Mouse (Mus musculus) neural tube, embryonic 15.5 days (tissue): ENCODE data around the gene Apold1. TPM values are rescaled to one million over a fixed set of nuclear protein-coding genes. Genes with fewer than 3 reads are reported as not detected.

Experiments used
- ATAC-seq: fragments of 200-750 bp; cut with Nextera tagmentation; 2 replicates; pipeline ENCODE4 v1.8.0; 2017; ENCODE audit warnings: mild to moderate bottlenecking, moderate TSS enrichment, moderate library complexity; ENCODE audit not compliant: low FRiP score
- H3K27ac ChIP-seq: fragments of 300-500 bp; sonication (generic); replicated peaks from 2 replicates; pipeline ENCODE4 v1.5.1; 2015; ENCODE audit warnings: mild to moderate bottlenecking, inconsistent platforms
- H3K27me3 ChIP-seq: fragments of 300-500 bp; sonication (generic); replicated peaks from 2 replicates; pipeline ENCODE4 v1.6.1; 2015; ENCODE audit warnings: inconsistent platforms
- H3K36me3 ChIP-seq: fragments of 300-500 bp; sonication (generic); 2 replicates; pipeline ENCODE4 v1.6.1; 2015; ENCODE audit warnings: inconsistent platforms
- H3K4me1 ChIP-seq: fragments of 300-500 bp; sonication (generic); 2 replicates; pipeline ENCODE4 v1.6.1; 2015; ENCODE audit warnings: inconsistent platforms
- H3K4me2 ChIP-seq: fragments of 300-500 bp; sonication (generic); 2 replicates; pipeline ENCODE4 v1.6.1; 2015; ENCODE audit warnings: inconsistent platforms, mild to moderate bottlenecking, moderate library complexity
- H3K4me3 ChIP-seq: fragments of 300-500 bp; sonication (generic); replicated peaks from 2 replicates; pipeline ENCODE4 v1.5.1; 2015; ENCODE audit warnings: mild to moderate bottlenecking, inconsistent platforms
- H3K9ac ChIP-seq: fragments of 300-500 bp; sonication (generic); replicated peaks from 2 replicates; pipeline ENCODE4 v1.6.1; 2015; ENCODE audit warnings: mild to moderate bottlenecking, inconsistent platforms
- H3K9me3 ChIP-seq: fragments of 300-500 bp; sonication (generic); replicated peaks from 2 replicates; pipeline ENCODE4 v1.6.1; 2016; ENCODE audit warnings: inconsistent platforms
- WGBS: fragments of 180-500 bp; shearing (Covaris S2); methylation state at CpG from one replicate; pipeline ENCODE4 v1.1.7; 2015; ENCODE audit warnings: mixed read lengths; 5-methylcytosine and 5-hydroxymethylcytosine counted together
- polyA plus RNA-seq: library from polyadenylated mRNA; unstranded; fragments of >200 nt; fragmentation: Nextera tagmentation; extraction: Ambion mirVana; gene quantifications from 2 replicates; pipeline ENCODE4 v1.2.1, GENCODE M21; 2015

Gene Apold1
- polyA plus RNA-seq, result 4.0 and 4.1 TPM in 2 replicates

DNA sequence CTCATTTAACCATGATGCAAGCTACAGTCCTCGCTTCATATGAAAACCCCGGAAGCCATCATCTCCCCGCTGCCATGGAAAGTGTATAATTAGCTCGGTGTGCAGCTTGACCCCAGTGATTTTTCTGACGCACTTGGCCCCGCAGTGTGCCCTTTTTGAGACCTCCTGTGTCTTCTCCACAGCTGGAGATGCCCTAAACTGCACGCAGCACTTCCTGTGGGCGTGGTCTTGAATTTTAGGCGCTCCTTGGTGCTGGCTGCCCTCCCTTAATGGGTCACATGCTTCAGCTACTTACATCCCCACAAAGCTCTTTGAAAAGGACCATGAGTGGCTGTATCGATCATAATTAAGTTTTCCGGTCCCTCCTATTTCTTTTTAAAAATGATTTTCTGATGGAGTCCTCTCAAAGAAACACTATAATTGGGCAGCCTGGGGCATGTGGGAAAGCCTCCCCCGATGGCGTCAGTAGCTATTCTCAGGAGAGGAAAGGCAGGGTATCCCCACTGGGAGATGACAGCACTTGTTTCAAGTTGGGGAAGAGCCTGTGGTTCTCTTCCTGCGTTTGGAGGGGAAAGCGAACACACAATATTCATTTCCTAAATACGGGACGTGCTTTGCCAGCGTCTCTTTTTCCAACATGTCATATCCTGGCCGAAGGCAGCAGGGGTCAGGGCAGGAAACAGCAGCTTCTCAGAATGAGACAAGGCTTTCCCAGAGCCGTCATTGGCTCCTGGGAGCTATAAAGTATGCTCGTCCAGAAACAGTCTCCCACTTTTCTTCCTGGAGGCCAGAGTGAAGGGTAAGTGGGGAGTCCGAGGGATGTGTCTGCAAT, at the start of gene Apold1:
Gene Apold1 (plus strand): TSS at position 488 of the 832 bp plus-strand sequence.
- Histone ChIP-seq H3K27ac (no peak within 1 kb of the TSS), H3K4me3 (peak within 1 kb of the TSS; percentile 15; the same call in 1 of the 2 replicates), H3K4me2 (peak within 1 kb of the TSS; percentile 91)

DNA sequence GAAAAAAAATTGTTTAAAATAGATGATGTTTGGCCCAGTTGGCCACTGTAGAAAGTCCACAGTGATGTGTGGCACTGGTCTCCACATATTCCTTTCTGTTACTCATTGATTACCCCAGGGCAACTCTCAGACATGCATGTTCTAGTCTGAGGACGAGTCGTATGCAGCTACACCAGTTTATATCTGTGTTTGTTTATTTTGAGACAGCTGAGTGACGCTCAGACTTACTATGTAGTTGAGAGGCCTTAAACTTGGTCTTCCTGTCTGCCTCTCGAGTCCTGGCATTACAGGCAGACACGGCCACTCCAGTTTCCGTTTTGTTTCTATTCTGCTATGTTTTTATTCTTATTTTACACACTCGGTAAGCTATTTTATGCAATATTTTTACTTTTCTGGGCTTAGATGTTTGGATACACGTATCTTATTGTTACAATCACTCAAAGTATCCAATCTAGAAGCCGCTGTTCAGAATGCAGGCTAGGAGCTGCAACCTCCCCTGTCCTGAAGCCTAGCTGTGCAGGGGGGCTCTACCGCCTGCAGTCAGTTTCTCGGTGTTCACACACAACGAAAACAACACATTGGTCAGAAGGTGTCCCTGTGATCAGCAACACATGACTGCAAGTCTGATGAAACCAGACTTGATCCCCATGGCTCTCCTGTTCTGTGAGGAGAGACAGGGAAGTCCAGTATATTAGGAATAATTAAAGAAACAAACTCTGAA, 48.9 kb upstream of the Apold1 start:
- Histone ChIP-seq H3K4me2 (peak overlapping the region; percentile 6; the same call in 1 of the 2 replicates), H3K27ac (no peak overlapping the region), H3K4me1 (peaks cover 8% of the 10 kb centered on the region), H3K36me3 (no peaks in the 10 kb centered on the region), H3K4me3 (no peak overlapping the region), H3K9ac (no peak overlapping the region), H3K9me3 (no peaks in the 10 kb centered on the region), H3K27me3 (no peaks in the 10 kb centered on the region)
- 79% methylated on average over 12 of the region's 12 CpGs for WGBS
- no peak for ATAC-seq

More for the DNA sequence above, at the start of gene Apold1:
- Histone ChIP-seq H3K4me1 (peaks cover 20% of the 10 kb centered on the region), H3K27me3 (no peaks in the 10 kb centered on the region), H3K9me3 (no peaks in the 10 kb centered on the region), H3K9ac (no peak within 1 kb of the TSS), H3K36me3 (no peaks in the 10 kb centered on the region)
- WGBS, result 39% methylated on average over 22 of the region's 22 CpGs
- no peak for ATAC-seq

DNA sequence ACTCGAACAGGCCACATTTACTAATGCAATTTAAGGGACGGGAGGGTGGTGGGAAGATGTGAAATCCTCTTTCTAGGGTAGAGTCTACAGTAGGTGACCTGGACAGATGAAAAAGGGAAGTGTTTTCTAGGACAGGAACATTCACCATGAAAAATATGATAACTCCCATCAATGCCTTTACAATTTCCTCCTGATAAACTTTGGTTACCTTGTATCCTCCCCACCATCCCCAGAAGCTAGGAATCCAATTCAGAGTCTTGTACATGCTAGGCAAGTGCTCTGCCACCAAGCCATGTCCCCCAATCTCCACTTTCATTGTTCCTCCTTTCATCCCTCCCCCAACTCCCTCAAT, 48.3 kb upstream of the Apold1 start:
- Histone ChIP-seq H3K9me3 (no peaks in the 10 kb centered on the region), H3K27ac (no peak overlapping the region), H3K36me3 (no peaks in the 10 kb centered on the region), H3K4me3 (no peak overlapping the region), H3K4me2 (no peak overlapping the region), H3K4me1 (peaks cover 5% of the 10 kb centered on the region; the same call in 1 of the 2 replicates), H3K27me3 (no peaks in the 10 kb centered on the region), H3K9ac (no peak overlapping the region)
- WGBS, result 86% methylated on average over 2 of the region's 2 CpGs
- ATAC-seq, result no peak

DNA sequence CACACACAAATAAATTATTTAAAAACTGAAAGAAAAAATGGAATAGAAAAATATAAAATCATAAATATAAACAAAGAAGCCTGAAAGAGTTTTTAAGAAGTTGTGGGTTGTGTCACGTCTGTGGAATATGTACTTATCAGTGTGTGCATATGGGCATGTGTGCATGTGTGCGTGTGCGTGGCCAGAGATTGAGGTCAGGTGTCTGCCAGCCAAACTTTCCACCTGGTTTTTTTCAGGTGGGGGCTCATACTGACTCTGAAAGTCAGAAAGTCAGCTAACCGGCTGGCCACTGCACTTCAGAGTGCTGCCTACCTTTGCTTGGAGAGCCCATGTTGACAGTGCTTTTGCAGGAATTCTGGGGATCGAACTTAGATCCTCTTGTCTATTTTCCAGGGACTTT, 47.2 kb upstream of the Apold1 start:
- WGBS, result 95% methylated on average over 5 of the region's 5 CpGs
- ATAC-seq, result no peak
- no peaks in the 10 kb centered on the region for H3K9me3 ChIP-seq
- H3K4me2 ChIP-seq, result no peak overlapping the region
- H3K36me3 ChIP-seq, result no peaks in the 10 kb centered on the region
- H3K27me3 ChIP-seq, result no peaks in the 10 kb centered on the region
- H3K4me3 ChIP-seq, result no peak overlapping the region
- peaks cover under 1% of the 10 kb centered on the region; the same call in 1 of the 2 replicates for H3K4me1 ChIP-seq
- no peak overlapping the region for H3K9ac ChIP-seq
- no peak overlapping the region for H3K27ac ChIP-seq

DNA sequence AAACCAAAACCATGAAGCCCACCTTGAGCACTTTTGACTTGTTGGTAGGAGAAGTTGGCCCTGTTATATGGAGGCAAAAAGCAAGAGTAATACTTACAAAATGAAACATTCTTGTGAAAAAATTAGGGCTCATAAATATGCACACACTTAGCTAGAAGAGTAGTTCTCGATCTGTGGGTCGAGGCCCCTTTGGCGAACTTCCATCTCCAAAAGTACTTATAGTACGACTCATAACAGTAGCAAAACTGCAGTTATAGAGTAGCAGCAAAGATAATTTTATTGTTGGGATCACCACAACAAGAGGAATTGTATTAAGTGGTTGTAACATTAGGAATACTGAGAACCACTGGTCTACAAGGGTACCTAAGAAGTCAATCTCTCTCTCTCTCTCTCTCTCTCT, 41.7 kb upstream of the Apold1 start:
- Histone ChIP-seq H3K27ac (no peak overlapping the region), H3K36me3 (no peaks in the 10 kb centered on the region), H3K27me3 (no peaks in the 10 kb centered on the region), H3K4me2 (no peak overlapping the region), H3K9me3 (no peaks in the 10 kb centered on the region), H3K9ac (no peak overlapping the region), H3K4me3 (no peak overlapping the region), H3K4me1 (no peaks in the 10 kb centered on the region)
- 91% methylated on average over 4 of the region's 4 CpGs for WGBS
- ATAC-seq, result no peak

DNA sequence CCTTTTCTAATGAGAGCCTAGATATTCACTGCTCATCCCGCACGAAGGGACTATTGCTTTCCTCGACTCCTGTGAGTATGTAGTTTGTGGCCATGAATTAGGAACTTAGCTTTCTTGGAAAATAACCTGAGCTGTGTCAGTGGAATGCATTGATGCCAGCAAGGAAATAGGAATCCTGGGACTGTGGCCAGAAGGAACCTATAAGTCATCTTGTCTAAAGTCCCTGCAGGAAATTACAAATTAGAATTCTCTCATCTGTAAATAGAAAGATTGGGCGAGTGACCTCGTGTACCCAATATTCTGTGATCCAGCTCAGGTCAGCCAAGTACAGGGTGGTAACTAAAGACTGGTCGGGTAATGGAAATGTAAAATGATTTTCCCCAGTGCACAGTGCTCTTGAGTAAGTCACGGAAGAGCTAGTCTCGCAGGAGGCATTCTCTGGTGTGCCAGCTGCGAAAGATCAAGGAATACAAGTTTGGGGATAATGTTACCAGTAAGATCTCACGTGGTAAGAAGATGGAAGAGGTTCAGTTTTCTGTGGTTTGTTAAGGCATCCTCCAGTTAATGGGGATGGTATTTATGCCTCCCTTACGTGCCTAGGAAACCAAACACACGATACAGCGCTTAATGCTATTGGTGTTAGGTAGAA, 37.6 kb upstream of the Apold1 start:
- 72% methylated on average over 13 of the region's 13 CpGs for WGBS
- H3K36me3 ChIP-seq, result no peaks in the 10 kb centered on the region
- H3K27ac ChIP-seq, result no peak overlapping the region
- no peaks in the 10 kb centered on the region for H3K9me3 ChIP-seq
- no peak overlapping the region for H3K9ac ChIP-seq
- no peak for ATAC-seq
- H3K4me1 ChIP-seq, result 0 out of 2 replicates have a peak, but pooled peaks cover 3% of the 10 kb centered on the region
- H3K4me2 ChIP-seq, result no peak overlapping the region
- H3K27me3 ChIP-seq, result no peaks in the 10 kb centered on the region
- H3K4me3 ChIP-seq, result no peak overlapping the region

DNA sequence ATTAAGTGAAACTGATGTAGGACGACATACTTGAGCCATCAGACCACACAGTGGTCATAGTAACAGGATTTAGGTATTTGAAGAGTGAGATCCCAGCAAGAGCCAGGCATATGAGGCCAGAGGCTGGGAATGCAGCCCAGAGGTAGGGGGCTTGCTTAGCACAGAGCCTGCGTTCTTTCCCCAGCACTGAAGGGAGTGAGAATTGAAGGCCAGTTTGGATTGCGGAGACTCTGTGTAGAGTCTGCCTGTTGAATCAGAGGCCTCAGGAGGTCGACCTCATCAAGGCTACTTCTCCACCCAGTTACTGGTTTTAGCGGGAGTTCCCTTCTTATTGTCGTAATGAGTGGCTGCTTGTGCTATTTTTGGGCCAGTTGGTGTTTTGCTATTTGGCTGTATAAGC, 35.5 kb upstream of the Apold1 start:
- Histone ChIP-seq H3K36me3 (no peaks in the 10 kb centered on the region), H3K4me2 (no peak overlapping the region), H3K4me3 (no peak overlapping the region), H3K27me3 (no peaks in the 10 kb centered on the region), H3K27ac (no peak overlapping the region), H3K9me3 (no peaks in the 10 kb centered on the region), H3K9ac (no peak overlapping the region), H3K4me1 (0 out of 2 replicates have a peak, but pooled peaks cover 3% of the 10 kb centered on the region)
- no peak for ATAC-seq
- WGBS, result 75% methylated on average over 6 of the region's 6 CpGs

DNA sequence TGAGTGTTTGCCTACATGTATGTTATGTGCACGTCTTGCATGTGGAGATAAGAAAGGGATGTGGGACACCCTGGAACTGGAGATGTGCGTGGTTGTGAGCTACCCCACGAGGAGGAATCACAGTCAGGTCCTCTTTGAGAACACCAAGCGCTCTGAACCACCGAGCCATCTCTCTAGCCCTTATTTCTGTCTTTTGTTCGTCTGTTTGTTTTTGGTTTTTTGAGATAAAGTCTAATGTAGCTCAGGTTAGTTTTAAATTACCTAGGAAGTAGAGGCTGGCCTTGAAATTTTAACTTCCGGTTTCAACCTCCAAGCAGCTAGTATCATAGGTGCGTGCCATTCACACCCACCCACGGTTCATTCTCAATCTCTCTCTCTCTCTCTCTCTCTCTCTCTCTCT, 34.7 kb upstream of the Apold1 start:
- Histone ChIP-seq H3K36me3 (no peaks in the 10 kb centered on the region), H3K4me2 (no peak overlapping the region), H3K27ac (no peak overlapping the region), H3K4me3 (no peak overlapping the region), H3K27me3 (no peaks in the 10 kb centered on the region), H3K9ac (no peak overlapping the region), H3K4me1 (0 out of 2 replicates have a peak, but pooled peaks cover 3% of the 10 kb centered on the region), H3K9me3 (no peaks in the 10 kb centered on the region)
- 92% methylated on average over 9 of the region's 9 CpGs for WGBS
- ATAC-seq, result no peak

DNA sequence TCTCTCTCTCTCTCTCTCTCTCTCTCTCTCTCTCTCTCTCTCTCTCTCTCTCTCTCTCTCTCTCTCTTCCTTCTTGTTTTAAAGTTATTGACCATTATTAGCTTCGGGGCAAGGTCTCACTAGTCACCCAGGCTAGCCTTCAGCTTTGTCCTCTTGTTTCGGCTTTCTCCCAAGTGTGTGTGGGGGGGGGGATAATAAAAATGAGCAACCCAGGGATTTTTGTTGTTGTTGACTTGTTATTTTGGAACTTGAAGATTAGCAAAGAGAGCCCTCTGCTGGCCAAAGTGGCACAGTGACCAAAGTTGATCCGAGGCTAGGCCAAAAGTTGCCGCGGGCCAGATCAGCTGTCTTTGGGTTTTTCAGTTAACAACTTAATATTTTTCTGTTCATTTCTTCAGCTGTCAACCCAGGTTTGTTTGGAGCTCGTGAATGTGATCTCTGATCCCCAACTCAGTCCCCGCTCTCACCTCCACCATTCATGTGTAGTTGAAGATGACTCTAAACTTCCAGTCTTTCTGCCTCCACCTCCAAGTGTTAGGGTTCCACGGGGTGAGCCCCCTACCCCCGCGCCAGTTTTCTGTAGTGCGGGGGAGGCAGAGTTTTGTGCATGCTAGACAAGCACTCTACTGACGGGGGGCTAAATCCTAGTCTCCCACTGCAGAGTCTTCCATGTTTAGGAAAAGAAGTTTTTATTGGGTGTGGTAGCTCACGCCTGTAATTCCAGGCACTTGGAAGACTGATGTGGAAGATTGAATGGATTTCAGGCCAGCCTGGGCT, 34.0 kb upstream of the Apold1 start:
- Histone ChIP-seq H3K36me3 (no peaks in the 10 kb centered on the region), H3K4me3 (no peak overlapping the region), H3K4me2 (no peak overlapping the region), H3K27ac (no peak overlapping the region), H3K9me3 (no peaks in the 10 kb centered on the region), H3K9ac (no peak overlapping the region), H3K4me1 (0 out of 2 replicates have a peak, but pooled peaks cover 3% of the 10 kb centered on the region), H3K27me3 (no peaks in the 10 kb centered on the region)
- WGBS, result 48% methylated on average over 13 of the region's 13 CpGs
- peak; percentile 24; the same call in 1 of the 2 replicates for ATAC-seq

DNA sequence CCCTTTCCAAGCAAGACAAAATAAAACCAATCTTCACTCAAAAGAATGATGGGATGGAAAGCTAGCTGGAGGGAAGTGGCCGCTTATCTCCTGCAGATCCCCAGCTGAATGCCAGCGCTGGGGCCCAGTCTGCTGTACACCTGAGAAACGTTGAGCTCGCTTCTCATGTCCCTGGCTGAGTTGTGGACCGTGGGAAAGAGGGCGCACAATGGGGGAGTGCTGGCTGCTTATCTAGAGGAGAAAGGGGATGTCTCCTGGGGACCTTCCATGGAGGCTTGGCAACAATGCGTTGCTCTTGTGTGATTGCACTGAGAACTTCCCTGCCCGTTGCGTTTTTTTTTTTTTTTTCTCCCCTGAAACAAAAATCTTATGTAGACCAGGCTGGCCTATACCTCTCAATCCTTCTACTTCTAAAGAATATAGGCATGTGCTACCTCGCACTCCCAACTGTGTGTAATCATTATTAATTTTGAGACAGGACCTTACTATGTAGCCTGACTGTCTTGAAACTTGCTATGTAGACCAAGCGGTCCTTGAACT, 32.9 kb upstream of the Apold1 start:
- Histone ChIP-seq H3K27ac (no peak overlapping the region), H3K27me3 (no peaks in the 10 kb centered on the region), H3K9me3 (no peaks in the 10 kb centered on the region), H3K36me3 (no peaks in the 10 kb centered on the region), H3K4me1 (0 out of 2 replicates have a peak, but pooled peaks cover 3% of the 10 kb centered on the region), H3K4me3 (no peak overlapping the region), H3K4me2 (no peak overlapping the region), H3K9ac (no peak overlapping the region)
- 77% methylated on average over 11 of the region's 11 CpGs for WGBS
- no peak for ATAC-seq

DNA sequence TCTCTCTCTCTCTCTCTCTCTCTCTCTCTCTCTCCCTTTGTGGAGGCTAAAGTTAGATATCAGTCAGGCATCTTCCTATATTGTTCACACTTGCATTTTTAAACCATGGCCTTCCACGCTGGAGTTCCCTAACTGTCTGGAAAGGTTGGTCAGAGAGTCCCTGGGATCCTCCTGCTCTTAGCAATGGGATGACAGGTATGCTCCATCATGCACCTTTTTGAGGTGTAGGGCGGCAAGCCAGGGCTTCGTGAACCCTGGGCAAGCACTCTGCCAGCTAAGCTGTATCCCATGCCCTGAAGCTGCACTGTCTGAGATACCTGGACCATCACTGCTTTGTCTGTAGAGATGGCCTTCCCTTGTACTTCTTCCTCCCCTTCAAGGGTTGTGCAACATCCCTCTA, 32.3 kb upstream of the Apold1 start:
- Histone ChIP-seq H3K27ac (no peak overlapping the region), H3K36me3 (no peaks in the 10 kb centered on the region), H3K4me2 (no peak overlapping the region), H3K9ac (no peak overlapping the region), H3K9me3 (no peaks in the 10 kb centered on the region), H3K4me3 (no peak overlapping the region), H3K4me1 (peaks cover 9% of the 10 kb centered on the region; the same call in 1 of the 2 replicates), H3K27me3 (no peaks in the 10 kb centered on the region)
- ATAC-seq, result no peak
- 93% methylated on average over 3 of the region's 3 CpGs for WGBS
